Mouse (Mus musculus) forelimb bud, embryonic 11.5 days (tissue): ENCODE data around the gene Fam76a.
"Not testable (repeated sequence)": the region's sequence is repeated elsewhere in the genome, so short reads cannot be mapped to it uniquely, and the experiment has no call there.

ENCODE experiments used
- DNase-seq: peaks from one replicate; pipeline ENCODE4 v3.0.0-alpha.2; 2012; ENCODE audit warnings: low read depth, low spot score

Gene Fam76a

GRCm38 (mm10) chr4:132945261-132946046, 23.1 kb upstream of the Fam76a start:
- DNase-seq, result peak; percentile 76

DNA sequence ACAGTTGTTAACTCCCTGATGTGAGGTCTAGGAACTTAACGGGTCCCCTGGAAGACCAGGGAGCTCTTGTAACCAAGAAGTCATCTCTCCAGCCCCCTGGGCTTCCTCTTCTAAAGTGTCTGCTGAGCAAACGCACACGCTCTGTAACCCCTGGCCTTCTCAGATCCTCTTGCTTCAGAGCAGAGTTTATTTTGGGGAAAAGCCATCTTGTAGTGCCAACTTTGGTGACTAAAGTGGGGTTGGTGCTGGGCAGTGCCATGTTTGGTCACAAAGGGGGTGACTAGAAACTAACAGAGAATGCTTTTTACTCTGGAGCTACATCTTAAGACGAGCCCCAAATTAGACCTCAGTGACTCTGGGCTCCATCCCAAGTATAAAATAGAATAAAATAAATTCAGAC, 22.4 kb upstream of the Fam76a start:
- no peak for DNase-seq

- no peak for DNase-seq
Observed at GRCm38 (mm10) chr4:132944106-132944505, 21.7 kb upstream of the Fam76a start.

GRCm38 (mm10) chr4:132943088-132943487, 20.7 kb upstream of the Fam76a start:
- DNase-seq, result no peak

DNA sequence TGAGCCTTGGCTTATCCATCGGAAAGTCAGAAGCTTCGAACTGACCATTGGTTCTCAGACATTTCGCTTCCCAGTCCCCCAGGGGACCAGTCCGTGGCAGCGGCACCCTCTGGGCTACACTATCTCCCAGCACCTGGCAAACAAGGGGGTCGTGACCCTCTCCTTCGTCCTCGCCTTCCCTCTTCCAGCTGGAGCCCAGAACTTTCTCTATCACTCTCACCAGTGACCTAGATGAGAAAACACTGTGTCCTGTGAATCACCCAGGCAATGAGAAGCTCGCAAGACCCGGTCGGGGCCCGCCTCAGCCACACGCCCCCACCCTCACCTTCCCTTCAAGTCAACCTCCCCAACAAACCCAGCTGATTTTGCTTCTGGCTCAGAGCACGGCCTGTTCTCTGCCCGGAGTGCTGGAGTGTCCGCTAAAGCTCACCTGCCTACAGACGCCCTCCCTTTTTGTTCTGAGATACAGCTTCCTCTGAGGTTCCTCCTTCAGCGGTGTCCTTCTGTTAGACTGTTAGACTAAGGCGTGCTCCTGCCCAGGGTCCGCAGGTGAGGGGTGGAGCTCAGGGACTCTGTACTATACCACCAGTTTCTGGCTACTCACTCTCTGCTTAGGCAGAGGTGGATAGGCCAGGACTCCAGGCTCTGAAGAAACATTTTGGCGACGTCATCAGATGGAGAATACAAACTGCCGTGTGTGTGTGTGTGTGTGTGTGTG, 18.8 kb upstream of the Fam76a start:
- DNase-seq, result no peak

DNA sequence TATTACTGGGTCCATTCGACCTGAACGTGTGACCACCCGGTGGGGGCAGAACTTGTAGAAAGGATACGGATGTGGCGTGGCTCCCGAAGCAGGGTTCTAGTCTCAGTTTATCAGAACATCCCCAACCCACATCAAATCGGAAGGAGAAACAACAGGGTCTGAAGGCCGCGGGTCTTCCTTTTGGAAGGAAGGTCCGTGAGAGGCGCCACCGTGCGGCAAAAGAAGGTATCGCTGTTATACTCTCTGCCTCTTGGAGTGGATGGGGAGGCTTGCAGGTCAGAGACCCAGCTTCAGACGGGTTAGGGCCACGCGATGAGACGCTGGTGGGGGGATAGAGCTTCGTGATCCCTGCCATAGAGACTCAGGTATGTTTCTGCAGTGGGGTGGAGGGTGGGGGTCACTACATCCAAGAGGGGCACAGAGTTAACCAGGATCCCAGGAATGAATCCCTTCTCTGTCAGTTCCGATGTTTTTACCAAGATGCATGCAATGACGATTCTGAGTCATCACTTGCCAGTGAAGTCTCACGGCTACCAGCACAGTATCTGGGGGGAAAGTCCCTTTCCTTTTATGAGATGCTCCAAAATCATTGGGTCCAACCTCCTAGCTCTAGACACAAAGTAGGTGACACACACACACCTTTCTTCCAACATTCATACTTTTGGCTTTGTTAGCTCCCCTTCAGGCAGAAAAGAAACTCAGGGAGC, 17.2 kb upstream of the Fam76a start:
- DNase-seq, result peak; percentile 65

GRCm38 (mm10) chr4:132938181-132938941, 16.0 kb upstream of the Fam76a start:
- DNase-seq, result peak; percentile 62

- DNase-seq, result no peak
Observed at GRCm38 (mm10) chr4:132934639-132935038, 12.3 kb upstream of the Fam76a start.

DNA sequence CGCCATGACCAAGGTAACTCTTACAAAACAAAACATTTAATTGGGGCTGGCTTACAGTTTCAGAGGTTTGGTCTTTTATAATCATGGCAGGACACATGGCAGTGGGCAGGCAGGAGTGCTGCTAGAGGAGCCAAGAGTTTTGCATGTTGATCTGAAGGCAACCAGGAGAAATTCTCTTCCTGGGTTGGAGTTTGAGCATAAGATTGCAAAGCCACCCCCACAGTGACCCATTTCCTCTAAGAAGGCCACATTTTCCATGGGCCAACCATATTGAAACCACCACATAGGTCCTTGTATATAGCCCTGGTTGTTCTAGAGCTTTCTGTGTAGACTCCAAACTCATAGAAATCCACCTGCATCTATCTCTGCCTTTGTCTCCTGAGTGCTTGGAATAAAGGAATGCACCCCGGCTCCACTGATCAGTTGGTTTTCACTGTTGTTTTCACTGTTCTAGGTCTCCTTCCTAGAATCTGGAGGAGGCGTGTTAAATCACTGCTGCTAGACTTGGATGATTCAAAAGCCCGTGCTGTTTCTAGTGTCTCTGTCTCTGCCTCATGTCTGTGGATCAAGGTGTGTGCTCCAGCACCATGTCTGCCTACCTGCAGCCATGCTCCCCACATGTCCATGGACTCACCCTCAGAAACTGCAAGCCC, 10.5 kb upstream of the Fam76a start:
- DNase-seq, result no peak

DNA sequence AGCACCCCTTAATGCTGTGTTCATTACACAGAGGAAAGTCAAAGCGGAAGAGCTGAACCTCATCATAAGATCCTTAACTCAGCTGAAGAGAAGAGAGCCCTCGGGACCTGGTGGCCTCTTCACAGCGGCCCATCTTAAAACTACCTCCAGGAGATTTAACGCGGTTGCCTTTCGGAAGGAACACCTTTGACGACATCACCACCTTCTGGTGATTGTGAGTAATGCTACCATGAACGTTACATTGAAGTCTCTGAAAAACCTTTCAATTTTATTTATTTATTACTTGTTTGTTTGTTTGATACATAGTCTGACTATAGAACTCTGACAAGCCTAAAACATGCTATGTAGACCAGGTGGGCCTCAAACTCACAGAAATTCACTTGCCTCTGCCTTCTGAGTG, 8.4 kb upstream of the Fam76a start:
- DNase-seq, result peak; percentile 83

- not testable (repeated sequence) for DNase-seq
Observed at GRCm38 (mm10) chr4:132926520-132926919, 4.2 kb upstream of the Fam76a start.

GRCm38 (mm10) chr4:132922061-132922530, 262 bp downstream of the Fam76a start:
- DNase-seq, result no peak

GRCm38 (mm10) chr4:132921488-132921887, 870 bp downstream of the Fam76a start:
- no peak for DNase-seq

- no peak for DNase-seq
Observed at GRCm38 (mm10) chr4:132920171-132920570, 2.2 kb downstream of the Fam76a start.

DNA sequence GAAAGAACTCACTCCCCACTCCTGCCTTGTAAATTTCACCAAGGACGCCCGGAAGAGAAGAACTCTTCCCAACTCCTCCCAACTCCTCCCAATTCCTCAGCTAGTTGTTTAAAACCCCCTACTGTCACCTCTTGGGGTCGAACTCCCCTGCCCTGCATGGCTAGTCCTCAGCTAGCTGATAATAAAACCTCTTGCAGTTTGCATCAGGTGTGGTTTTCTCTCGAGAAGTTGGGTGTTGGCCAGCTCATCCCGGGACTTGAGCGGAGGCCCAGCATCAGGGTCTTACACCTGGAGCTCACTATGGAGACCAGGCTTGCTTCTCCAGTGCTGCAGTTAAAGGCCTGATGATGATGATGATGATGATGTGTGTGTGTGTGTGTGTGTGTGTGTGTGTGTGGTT, 3.9 kb downstream of the Fam76a start:
- not testable (repeated sequence) for DNase-seq

- DNase-seq, result no peak
Observed at GRCm38 (mm10) chr4:132912156-132912555, 10.2 kb downstream of the Fam76a start.

- no peak for DNase-seq
Observed at GRCm38 (mm10) chr4:132905843-132906360, 16.5 kb downstream of the Fam76a start.

DNA sequence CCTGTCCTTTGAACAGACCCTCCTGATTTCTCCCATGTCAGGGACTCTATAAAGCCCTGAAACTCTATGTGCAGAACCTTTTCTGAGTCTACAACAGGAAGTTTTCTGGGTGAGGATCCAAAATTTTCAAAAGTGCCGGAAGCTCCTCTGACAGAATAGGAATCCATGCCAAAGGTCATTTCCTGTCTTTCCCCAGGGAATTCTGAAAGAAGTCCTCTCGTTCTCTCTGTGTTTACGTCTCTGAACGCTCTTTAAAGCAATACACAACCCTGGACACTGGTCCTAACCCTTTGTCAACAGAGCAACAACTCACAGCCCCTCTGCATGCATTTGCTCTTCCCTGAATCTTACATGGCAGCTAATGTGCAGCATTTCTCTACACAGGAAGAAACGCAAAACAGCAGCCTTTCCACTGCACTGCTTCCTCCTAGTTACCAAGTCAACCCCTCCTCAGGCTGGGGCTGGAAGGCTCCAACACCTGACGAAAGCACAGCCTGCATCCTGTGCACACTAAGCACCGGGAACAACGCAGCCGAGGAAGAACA, 17.5 kb downstream of the Fam76a start:
- DNase-seq, result no peak

DNA sequence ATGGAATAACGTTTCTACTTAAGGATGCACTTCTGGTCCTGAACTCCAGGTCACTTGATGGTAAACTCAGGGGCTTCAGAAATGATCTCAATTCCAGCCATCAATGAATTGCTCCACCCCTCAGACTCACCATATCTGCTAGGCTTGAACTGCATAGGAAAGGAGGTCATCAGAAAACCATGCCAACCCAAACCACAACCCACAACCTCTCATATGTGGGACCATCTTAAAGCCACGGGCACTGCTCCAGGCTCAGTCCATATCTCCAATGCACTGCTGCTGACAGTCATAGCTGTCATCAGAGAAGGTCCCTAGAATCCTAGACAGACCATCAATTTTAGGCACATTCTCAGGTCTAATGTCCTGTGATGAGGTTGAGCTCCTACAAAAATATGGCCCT, 18.3 kb downstream of the Fam76a start:
- no peak for DNase-seq

DNA sequence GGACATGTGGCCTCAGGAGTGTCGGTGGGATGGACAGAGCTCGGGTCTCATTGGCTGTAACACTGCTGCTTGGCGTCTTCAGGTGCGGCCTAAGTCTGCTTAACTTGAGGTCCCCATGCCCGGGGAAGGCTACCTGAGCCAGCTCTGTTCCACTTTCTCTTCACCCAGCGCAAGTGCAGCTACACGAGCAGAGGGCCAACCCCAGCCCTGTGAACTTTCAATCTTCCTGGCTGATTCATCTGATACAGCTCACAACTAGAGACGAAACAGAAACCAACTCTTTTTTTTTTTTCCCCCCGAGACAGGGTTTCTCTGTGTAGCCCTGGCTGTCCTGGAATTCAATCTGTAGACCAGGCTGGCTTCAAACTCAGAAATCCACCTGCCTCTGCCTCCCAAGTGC, 24.2 kb downstream of the Fam76a start:
- no peak for DNase-seq

- DNase-seq, result no peak
Observed at GRCm38 (mm10) chr4:132894402-132894801, 28.0 kb downstream of the Fam76a start.
